Mouse (Mus musculus) megakaryocyte, embryonic 14.5 days (primary cell): ENCODE results near the gene Scel. TPM values are rescaled to one million over a fixed set of nuclear protein-coding genes. Genes with fewer than 3 reads are reported as not detected.

Source experiments
- H3K27me3 ChIP-seq: replicated peaks from 2 replicates; pipeline ENCODE3; 2012; ENCODE audit warnings: inconsistent platforms
- H3K36me3 ChIP-seq: replicated peaks from 2 replicates; pipeline ENCODE3; 2012; ENCODE audit warnings: low read length, inconsistent platforms, mixed read lengths
- H3K4me1 ChIP-seq: 2 replicates; pipeline ENCODE4 v1.6.1; 2012; ENCODE audit warnings: inconsistent platforms
- H3K4me3 ChIP-seq: replicated peaks from 2 replicates; pipeline ENCODE3; 2012; ENCODE audit warnings: moderate library complexity, mild to moderate bottlenecking, inconsistent platforms
- H3K9me3 ChIP-seq: 2 replicates; pipeline ENCODE4 v1.6.1; 2012; ENCODE audit warnings: inconsistent platforms
- FLI1 ChIP-seq: IDR thresholded peaks from 2 replicates; pipeline ENCODE4 v1.6.1; 2012; ENCODE audit warnings: low read length, inconsistent platforms, mixed read lengths
- GATA1 ChIP-seq: IDR thresholded peaks from 3 replicates; pipeline ENCODE4 v1.6.1; 2012; ENCODE audit warnings: mixed read lengths, low read length, inconsistent platforms, borderline replicate concordance
- polyA plus RNA-seq: library from polyadenylated mRNA; stranded (reverse); fragments of >175 nt; gene quantifications from 2 replicates; pipeline ENCODE4 v1.2.3, GENCODE M21; 2012; ENCODE audit warnings: low replicate concordance; ENCODE audit not compliant: insufficient read depth

The Scel gene
- polyA plus RNA-seq, 1 experiment: not detected

DNA sequence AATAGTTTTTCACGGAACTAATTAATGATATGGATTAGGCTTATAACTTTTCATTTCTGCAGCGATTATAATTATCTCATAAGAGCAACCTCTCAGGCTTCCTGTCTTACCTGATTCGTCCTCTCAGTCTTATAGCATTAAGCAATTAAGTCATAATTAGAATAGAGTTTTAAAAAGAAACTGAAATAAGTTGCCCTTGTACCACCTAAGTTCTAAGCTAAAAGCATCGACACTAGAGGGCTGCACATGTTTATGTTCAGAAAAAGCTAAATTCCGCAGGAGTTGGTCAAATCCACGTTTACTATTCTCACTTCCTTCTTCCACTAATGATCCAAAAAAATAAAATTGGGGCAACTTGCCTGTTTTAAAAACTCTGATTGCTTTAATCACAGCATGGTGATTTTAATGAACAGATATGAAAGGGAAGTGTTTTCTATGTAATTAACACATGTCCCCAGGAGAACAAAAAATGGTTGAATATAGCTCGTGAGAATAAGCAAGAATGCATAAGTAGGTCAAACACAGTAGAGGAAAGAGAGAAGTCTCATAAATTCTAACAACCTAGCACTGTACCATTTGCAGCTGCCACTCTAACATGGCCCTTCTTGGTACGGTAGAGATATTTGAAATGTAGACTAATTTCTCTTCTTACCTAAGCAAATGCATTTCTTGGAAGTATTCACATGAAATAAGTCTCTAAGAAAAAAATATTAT, 48.4 kb downstream of the Scel start:
- peaks cover 11% of the 10 kb centered on the region; the same call in 1 of the 2 replicates for H3K4me1 ChIP-seq
- no peaks in the 10 kb centered on the region for H3K9me3 ChIP-seq
- TF ChIP-seq FLI1: no peak
- TF ChIP-seq GATA1: no peak
- H3K36me3 ChIP-seq: no peaks in the 10 kb centered on the region
- H3K27me3 ChIP-seq: no peaks in the 10 kb centered on the region
- no peak overlapping the region for H3K4me3 ChIP-seq

DNA sequence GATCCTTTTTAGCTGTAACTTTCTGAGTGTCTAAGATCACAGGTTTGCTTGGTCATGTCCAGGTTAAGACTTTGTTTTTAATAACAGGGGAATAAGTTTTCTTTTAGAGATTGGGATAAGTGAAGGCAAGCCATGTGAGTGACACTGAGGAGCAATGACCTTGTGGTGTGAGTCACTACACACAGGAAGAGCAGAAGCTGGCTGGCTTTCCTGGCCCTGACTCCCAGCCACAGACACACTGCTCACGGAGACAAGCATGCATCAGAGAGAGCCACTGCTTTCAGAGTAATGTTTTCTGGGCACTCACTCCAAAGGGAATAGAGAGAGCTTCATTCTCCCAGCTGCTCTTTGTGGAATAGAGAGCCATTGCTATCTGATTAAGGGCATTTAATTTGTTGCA, 54.8 kb downstream of the Scel start:
- H3K4me1 ChIP-seq: 0 out of 2 replicates have a peak, but pooled peaks cover 3% of the 10 kb centered on the region
- H3K27me3 ChIP-seq: no peaks in the 10 kb centered on the region
- H3K36me3 ChIP-seq: no peaks in the 10 kb centered on the region
- no peak for TF ChIP-seq FLI1
- TF ChIP-seq GATA1: no peak
- H3K9me3 ChIP-seq: no peaks in the 10 kb centered on the region
- H3K4me3 ChIP-seq: no peak overlapping the region

DNA sequence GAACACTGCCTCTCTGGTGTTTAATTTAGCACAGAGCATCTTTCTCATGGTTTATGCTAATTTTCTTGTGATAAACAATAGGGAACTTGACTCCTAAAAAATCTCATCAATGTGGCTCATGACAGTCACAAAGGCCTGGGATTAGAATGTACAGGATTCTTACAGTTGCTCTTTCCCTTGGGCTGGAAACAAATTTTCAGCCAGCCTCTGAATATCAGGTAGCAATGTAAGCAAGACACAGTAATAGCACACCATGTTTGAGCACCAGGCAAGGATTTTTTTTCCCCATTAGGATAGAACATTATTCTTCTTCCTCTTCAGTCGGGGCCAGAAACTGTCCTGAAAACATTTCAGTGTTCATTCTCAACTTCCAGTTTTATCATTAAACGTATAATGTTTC, 55.3 kb downstream of the Scel start:
- no peak for TF ChIP-seq GATA1
- no peak for TF ChIP-seq FLI1
- H3K4me1 ChIP-seq: 0 out of 2 replicates have a peak, but pooled peaks cover 3% of the 10 kb centered on the region
- no peaks in the 10 kb centered on the region for H3K27me3 ChIP-seq
- no peak overlapping the region for H3K4me3 ChIP-seq
- H3K36me3 ChIP-seq: no peaks in the 10 kb centered on the region
- no peaks in the 10 kb centered on the region for H3K9me3 ChIP-seq

DNA sequence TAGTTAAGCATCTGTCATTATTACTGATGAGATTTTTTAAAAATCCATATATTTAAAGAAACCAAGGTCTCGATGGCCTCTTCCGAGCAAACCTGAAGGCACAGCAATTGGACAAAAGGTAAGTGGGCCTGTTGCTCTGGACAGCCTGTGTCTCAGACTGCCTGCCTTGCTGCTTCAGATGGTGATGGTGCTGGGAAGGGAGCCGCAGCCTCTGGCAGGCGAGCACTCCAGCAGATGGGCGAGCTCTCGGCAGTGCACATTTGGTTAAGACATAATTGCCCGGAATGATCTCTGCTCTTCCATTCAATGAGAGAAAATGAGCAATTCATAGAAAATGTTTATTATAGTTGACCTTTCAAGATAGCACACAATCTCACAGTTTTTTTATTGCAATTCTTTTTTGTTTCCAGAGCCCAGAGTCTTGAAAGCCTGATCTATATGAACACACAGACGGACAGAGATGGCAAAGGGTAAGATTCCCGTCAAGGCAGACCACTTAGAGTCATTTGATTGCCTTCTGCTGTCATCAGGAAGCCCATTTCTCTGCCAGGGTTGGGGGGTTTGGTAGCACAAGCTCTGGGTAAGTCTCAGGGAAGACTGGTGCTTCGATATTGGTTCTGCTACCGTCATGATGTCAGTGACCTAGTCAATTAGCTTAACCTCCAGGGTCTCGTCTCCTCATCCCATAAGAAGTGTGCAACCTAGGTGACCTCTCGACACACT, 58.6 kb downstream of the Scel start:
- peaks cover 5% of the 10 kb centered on the region; the same call in 1 of the 2 replicates for H3K9me3 ChIP-seq
- H3K4me3 ChIP-seq: no peak overlapping the region
- TF ChIP-seq GATA1 (no peak), FLI1 (no peak)
- no peaks in the 10 kb centered on the region for H3K36me3 ChIP-seq
- no peaks in the 10 kb centered on the region for H3K27me3 ChIP-seq
- 0 out of 2 replicates have a peak, but pooled peaks cover 3% of the 10 kb centered on the region for H3K4me1 ChIP-seq

DNA sequence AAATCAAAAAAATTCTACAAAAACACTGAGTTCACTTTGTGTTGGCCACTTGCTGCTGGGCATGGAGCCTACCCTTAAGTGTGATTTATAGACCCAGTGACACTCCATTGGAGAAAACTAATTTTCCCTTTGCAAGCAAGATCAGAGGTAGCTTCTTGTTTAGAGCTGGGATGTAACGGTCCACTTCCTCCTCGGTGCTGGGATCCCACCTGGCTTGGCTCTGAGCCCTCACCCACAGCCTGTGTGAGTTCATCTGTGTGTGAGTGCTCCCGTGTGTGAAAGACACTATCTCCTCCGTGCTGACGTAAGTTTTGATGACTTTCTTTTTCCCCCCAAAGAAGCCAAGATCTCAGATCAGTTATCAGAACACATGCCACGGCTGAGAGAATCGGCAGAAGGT, 62.7 kb downstream of the Scel start:
- no peaks in the 10 kb centered on the region for H3K36me3 ChIP-seq
- H3K9me3 ChIP-seq: peaks cover 5% of the 10 kb centered on the region; the same call in 1 of the 2 replicates
- H3K4me3 ChIP-seq: no peak overlapping the region
- TF ChIP-seq FLI1 (no peak), GATA1 (no peak)
- H3K27me3 ChIP-seq: no peaks in the 10 kb centered on the region
- H3K4me1 ChIP-seq: no peaks in the 10 kb centered on the region

DNA sequence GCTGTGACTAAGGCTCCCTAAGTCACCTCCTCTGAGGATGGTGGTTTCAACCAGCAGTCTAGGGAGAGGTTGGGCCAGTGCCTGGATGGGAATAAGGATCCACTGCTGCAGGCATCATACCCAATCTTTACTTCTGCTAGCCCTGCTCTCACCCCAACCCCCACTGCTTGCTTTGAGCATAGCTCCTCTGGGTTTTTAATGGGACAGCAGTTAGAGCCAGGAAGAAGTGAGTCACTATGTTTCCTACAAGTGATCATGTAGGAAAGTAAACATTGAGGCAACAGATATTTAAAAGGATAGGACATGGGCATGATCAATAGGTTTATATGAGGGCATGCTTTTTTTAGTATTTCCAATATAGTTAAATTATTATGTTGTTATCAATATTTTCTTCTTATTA, 63.9 kb downstream of the Scel start:
- no peaks in the 10 kb centered on the region for H3K4me1 ChIP-seq
- no peaks in the 10 kb centered on the region for H3K36me3 ChIP-seq

DNA sequence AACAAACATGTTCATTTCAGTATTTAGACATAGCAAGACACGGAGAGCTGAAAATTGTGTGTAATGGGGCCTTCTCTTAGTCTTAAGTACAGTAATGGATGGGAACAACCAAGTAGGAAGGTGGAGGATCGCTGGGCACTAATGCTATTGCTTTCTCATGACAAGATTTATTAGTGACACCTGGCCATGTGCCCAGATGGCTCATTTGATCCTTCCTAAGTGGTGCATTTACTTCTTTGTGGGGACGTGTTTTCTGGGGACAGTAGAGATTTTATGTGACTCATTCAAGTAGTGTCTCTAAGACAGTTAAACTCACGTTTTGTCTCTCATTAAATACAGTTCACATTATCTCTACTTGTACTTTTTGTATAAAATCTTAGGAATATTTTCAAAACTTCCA, 73.5 kb downstream of the Scel start:
- Histone ChIP-seq H3K36me3 (no peaks in the 10 kb centered on the region), H3K9me3 (no peaks in the 10 kb centered on the region), H3K27me3 (no peaks in the 10 kb centered on the region), H3K4me3 (no peak overlapping the region), H3K4me1 (no peaks in the 10 kb centered on the region)
- TF ChIP-seq GATA1 (no peak), FLI1 (no peak)

More for the DNA sequence above, 63.9 kb downstream of the Scel start:
- peaks cover 5% of the 10 kb centered on the region; the same call in 1 of the 2 replicates for H3K9me3 ChIP-seq
- H3K4me3 ChIP-seq: no peak overlapping the region
- H3K27me3 ChIP-seq: no peaks in the 10 kb centered on the region
- TF ChIP-seq GATA1 (no peak), FLI1 (no peak)

DNA sequence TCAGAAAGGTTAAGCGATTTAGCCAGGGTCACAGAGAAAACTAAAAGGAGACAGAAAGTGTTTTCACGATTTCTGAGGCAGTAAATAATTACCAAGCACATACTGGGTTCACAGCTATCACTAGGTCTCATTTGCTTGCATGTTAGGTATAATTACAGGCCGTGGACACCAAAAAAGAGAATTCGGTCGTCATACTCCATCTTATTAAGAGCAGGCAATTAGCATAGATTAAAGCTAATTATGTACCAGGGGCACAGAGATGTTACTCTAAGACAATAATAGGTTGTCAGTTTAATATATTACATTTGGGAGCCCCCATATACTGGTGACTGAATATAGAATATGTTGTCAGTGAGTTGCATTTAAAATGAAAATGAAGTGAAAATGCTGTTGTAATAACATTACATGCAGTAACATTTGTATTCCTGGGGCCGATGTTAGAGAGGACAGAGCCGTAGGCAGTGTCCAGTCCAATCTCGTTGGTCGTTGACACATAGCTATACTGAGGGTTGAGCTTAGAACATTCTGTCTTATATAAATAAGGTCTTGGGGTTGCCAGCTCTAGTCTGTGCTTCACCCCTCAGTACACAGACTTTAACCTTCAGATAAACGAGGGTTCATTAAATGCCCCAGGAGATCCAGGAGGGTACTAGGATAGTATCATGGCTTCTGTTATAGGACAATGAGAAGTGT, 74.2 kb downstream of the Scel start:
- no peaks in the 10 kb centered on the region for H3K4me1 ChIP-seq
- H3K36me3 ChIP-seq: no peaks in the 10 kb centered on the region
- H3K4me3 ChIP-seq: no peak overlapping the region
- H3K27me3 ChIP-seq: no peaks in the 10 kb centered on the region
- no peak for TF ChIP-seq GATA1
- no peak for TF ChIP-seq FLI1
- H3K9me3 ChIP-seq: no peaks in the 10 kb centered on the region

DNA sequence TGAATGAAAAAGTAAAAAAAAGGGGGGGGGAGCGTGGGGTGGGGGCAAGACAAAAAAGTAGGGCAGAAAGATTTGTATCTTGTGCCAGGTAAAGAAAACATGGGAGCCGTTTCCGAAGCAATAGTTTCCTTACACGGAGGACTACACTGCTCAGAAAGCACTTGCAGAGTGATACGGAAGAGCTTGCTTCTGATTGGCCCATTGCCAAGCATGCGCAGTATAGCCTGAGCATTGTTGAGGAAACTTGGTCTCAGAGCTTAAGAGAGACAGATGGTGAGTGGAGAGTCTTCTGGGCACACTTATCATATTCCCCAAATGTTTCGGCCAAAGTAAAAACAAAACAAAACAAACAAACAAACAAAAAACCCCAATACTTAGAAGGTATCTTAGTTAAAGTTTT, 76.7 kb downstream of the Scel start:
- TF ChIP-seq GATA1 (no peak), FLI1 (no peak)

DNA sequence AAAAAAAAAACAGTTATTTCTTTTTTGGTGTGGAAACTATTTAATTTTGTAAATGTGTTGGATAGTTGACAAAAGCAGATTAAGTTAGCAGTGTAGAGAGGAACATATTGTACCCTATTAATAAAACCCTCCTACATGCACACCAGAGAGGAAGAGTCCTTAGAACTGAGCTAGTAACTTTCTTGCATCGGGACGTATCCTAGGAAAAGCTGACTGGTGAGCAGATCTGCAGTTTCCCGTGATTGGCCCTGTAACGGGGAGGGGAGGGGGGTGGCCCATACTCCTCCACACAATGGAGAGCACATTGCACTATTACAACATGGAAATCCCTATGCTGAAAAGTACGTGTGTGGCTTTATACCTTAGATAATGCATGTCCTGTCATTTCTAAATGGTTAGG, 82.7 kb downstream of the Scel start:
- TF ChIP-seq FLI1: no peak
- TF ChIP-seq GATA1: no peak
- no peaks in the 10 kb centered on the region for H3K4me1 ChIP-seq

More for the DNA sequence above, 76.7 kb downstream of the Scel start:
- Histone ChIP-seq H3K4me1 (no peaks in the 10 kb centered on the region), H3K4me3 (no peak overlapping the region), H3K9me3 (no peaks in the 10 kb centered on the region), H3K27me3 (no peaks in the 10 kb centered on the region), H3K36me3 (no peaks in the 10 kb centered on the region)

More for the DNA sequence above, 82.7 kb downstream of the Scel start:
- no peaks in the 10 kb centered on the region for H3K27me3 ChIP-seq
- no peaks in the 10 kb centered on the region for H3K36me3 ChIP-seq
- no peaks in the 10 kb centered on the region for H3K9me3 ChIP-seq
- no peak overlapping the region for H3K4me3 ChIP-seq
